Comparison of ENCODE assay signal across 7 mouse cellular contexts in the genomic region with DNA sequence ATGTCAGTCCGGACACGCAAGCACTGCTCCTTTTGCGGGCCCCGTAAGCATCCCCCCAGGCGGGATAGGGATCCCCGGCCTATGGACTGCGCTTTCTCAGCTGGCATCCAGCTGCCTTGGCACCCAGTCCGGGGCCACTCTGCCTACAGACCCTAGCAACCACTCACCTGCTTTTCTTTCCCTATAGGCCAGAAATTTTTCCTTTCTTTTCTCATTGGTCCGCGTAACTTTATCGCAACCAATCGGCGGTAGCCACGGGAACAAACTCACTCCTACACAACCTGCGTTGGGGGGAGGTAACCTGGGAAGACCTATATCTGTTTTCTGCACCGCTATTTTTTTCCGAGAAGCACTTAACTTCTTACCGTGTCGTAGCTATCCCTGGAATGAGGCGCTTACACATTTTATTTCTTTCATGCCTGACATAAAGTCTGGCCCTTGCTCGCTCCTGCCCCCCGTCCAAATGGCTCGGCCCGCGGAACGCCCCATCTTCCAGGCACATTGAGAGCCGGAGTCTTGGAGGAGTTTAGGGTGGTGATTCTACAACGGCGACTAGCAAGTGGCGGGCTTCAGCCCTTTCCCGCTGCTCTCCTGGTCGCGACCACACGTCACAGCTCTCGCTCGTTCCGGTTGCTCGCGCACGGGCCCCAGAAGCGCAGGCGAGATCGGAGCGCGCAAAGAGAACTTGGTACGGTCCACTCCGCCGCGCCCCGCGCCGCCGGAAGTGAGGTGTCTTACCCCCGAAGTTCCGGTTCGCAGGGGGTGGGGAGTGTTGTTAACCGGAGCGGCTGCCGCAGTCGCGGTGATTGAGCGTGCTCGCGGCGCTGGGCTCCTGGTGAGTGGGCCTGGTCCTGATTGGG. TPM values are rescaled to one million over a fixed set of nuclear protein-coding genes. Genes with fewer than 3 reads are reported as not detected.
DNase-seq lines count a peak whose midpoint lies in the region; ATAC-seq lines count a peak whose summit lies in the region.

A gene (plus strand): TSS at position 283 of the 860 bp plus-strand sequence.

- peaks cover 17% of the 10 kb centered on the region for H3K36me3 ChIP-seq in embryonic facial prominence, embryonic 11.5 days (replicated peaks; ENCODE audit: control insufficient read depth, insufficient read depth, low read depth, low read length)
- H3K36me3 ChIP-seq in limb, embryonic 10.5 days: peaks cover 38% of the 10 kb centered on the region
- H3K36me3 ChIP-seq in midbrain, embryonic 13.5 days: peaks cover 34% of the 10 kb centered on the region

- no peaks in the 10 kb centered on the region for H3K9me3 ChIP-seq in embryonic facial prominence, embryonic 11.5 days (replicated peaks; ENCODE audit: control insufficient read depth, low read length)
- no peaks in the 10 kb centered on the region for H3K9me3 ChIP-seq in limb, embryonic 10.5 days (replicated peaks)
- no peaks in the 10 kb centered on the region for H3K9me3 ChIP-seq in midbrain, embryonic 13.5 days

- peak; percentile 91 for ATAC-seq in embryonic facial prominence, embryonic 11.5 days (replicated peaks; ENCODE audit: insufficient number of reproducible peaks, low FRiP score, low TSS enrichment, low read depth)
- peak; percentile 78 for ATAC-seq in granulocyte monocyte progenitor cell, adult 5-6 weeks (replicated peaks; ENCODE audit: poor library complexity, severe bottlenecking)
- ATAC-seq in midbrain, embryonic 13.5 days: peak; percentile 93

- no peaks in the 10 kb centered on the region for H3K27me3 ChIP-seq in embryonic facial prominence, embryonic 11.5 days (ENCODE audit: control insufficient read depth, insufficient read depth, low read length)
- no peaks in the 10 kb centered on the region for H3K27me3 ChIP-seq in limb, embryonic 10.5 days (ENCODE audit: low read depth, poor library complexity, severe bottlenecking)
- no peaks in the 10 kb centered on the region for H3K27me3 ChIP-seq in midbrain, embryonic 13.5 days

- peak within 1 kb of the TSS; percentile 99 for H3K27ac ChIP-seq in embryonic facial prominence, embryonic 11.5 days (replicated peaks; ENCODE audit: low read depth, low read length)
- H3K27ac ChIP-seq in limb, embryonic 10.5 days: peak within 1 kb of the TSS; percentile 99
- H3K27ac ChIP-seq in midbrain, embryonic 13.5 days: peak within 1 kb of the TSS; percentile 99

- peak within 1 kb of the TSS; percentile 92 for H3K9ac ChIP-seq in embryonic facial prominence, embryonic 11.5 days (replicated peaks; ENCODE audit: low read length)
- peak within 1 kb of the TSS; percentile 93 for H3K9ac ChIP-seq in midbrain, embryonic 13.5 days (replicated peaks)

- H3K4me2 ChIP-seq in embryonic facial prominence, embryonic 11.5 days (ENCODE audit: low read depth, low read length): peak within 1 kb of the TSS; percentile 93
- H3K4me2 ChIP-seq in midbrain, embryonic 13.5 days (replicated peaks): peak within 1 kb of the TSS; percentile 100

- peaks cover 4% of the 10 kb centered on the region; the same call in 1 of the 2 replicates for H3K4me1 ChIP-seq in embryonic facial prominence, embryonic 11.5 days (ENCODE audit: control insufficient read depth, insufficient read depth, low read length)
- peaks cover 24% of the 10 kb centered on the region for H3K4me1 ChIP-seq in limb, embryonic 10.5 days
- H3K4me1 ChIP-seq in midbrain, embryonic 13.5 days (replicated peaks): peaks cover 32% of the 10 kb centered on the region

- H3K4me3 ChIP-seq in embryonic facial prominence, embryonic 11.5 days (ENCODE audit: low read depth, low read length): peak within 1 kb of the TSS; percentile 93
- H3K4me3 ChIP-seq in limb, embryonic 10.5 days: peak within 1 kb of the TSS; percentile 89
- peak within 1 kb of the TSS; percentile 96 for H3K4me3 ChIP-seq in midbrain, embryonic 13.5 days (replicated peaks)

- peak; percentile 94 for DNase-seq in adrenal gland, postnatal 14 days
- peak; percentile 95 for DNase-seq in embryonic facial prominence, embryonic 11.5 days (ENCODE audit: low spot score)
- DNase-seq in kidney, adult 11 months: peak; percentile 95
- peak; percentile 93 for DNase-seq in limb, embryonic 10.5 days (ENCODE audit: low spot score)
- peak; percentile 89 for DNase-seq in spleen, adult 12 weeks (ENCODE audit: low spot score)

- under 1% methylated on average over 65 of the region's 65 CpGs for WGBS in embryonic facial prominence, embryonic 11.5 days
- WGBS in limb, embryonic 10.5 days: under 1% methylated on average over 65 of the region's 65 CpGs
- WGBS in midbrain, embryonic 13.5 days: under 1% methylated on average over 65 of the region's 65 CpGs

RNA-seq across cellular contexts. Expression of the gene that starts here (rescaled TPM):
- 53.2 and 54.8 TPM in 2 replicates for total RNA-seq in adrenal gland, postnatal 14 days (2021)
- 18.8 and 20.2 TPM in 2 replicates for polyA plus RNA-seq in embryonic facial prominence, embryonic 11.5 days (2014; fragmentation: Nextera tagmentation; extraction: Ambion mirVana)
- 33.6 and 46.5 TPM in 2 replicates for total RNA-seq in granulocyte monocyte progenitor cell, adult 5-6 weeks (2014; fragmentation: Nextera tagmentation)
- 3.8 and 8.2 TPM in 2 replicates for total RNA-seq in granulocyte monocyte progenitor cell, adult 5-6 weeks (2017)
- 36.9 and 38.6 TPM in 2 replicates for polyA plus RNA-seq in limb, embryonic 10.5 days (2016; fragmentation: Nextera tagmentation; extraction: Ambion mirVana)
- 27.8 and 33.8 TPM in 2 replicates for polyA plus RNA-seq in midbrain, embryonic 13.5 days (2015; fragmentation: Nextera tagmentation; extraction: Ambion mirVana)

Comparison
In these comparisons a context has a peak if more than half of its experiments do, and no peak if none do; other contexts are left out.
1. Peak in every context shown above with its lines: DNase-seq, ATAC-seq, H3K4me3 ChIP-seq and H3K27ac ChIP-seq.